Mouse (Mus musculus) intestine, postnatal 0 days (tissue): ENCODE data around the gene Lrriq4. TPM values are rescaled to one million over a fixed set of nuclear protein-coding genes. Genes with fewer than 3 reads are reported as not detected.
"Not testable (repeated sequence)": the region's sequence is repeated elsewhere in the genome, so short reads cannot be mapped to it uniquely, and the experiment has no call there.

ENCODE experiments used
- ATAC-seq: fragments of 200-750 bp; cut with Nextera tagmentation; 2 replicates; pipeline ENCODE4 v1.8.0; 2017; ENCODE audit warnings: mild to moderate bottlenecking, moderate TSS enrichment, moderate library complexity
- H3K27ac ChIP-seq: fragments of 300-500 bp; sonication (generic); 2 replicates; pipeline ENCODE4 v1.5.1; 2014; ENCODE audit warnings: mild to moderate bottlenecking, low read depth, low read length, moderate library complexity
- H3K27me3 ChIP-seq: fragments of 300-500 bp; sonication (generic); replicated peaks from 2 replicates; pipeline ENCODE4 v1.6.1; 2014; ENCODE audit warnings: low read length, mixed read lengths; ENCODE audit not compliant: control insufficient read depth, insufficient read depth
- H3K36me3 ChIP-seq: fragments of 300-500 bp; sonication (generic); 2 replicates; pipeline ENCODE4 v1.6.1; 2014; ENCODE audit warnings: mild to moderate bottlenecking, moderate library complexity; ENCODE audit not compliant: control insufficient read depth, insufficient read depth
- H3K4me1 ChIP-seq: fragments of 300-500 bp; sonication (generic); replicated peaks from 2 replicates; pipeline ENCODE4 v1.6.1; 2014; ENCODE audit warnings: antibody characterized with exemption, low read length, mixed read lengths; ENCODE audit not compliant: control insufficient read depth, insufficient read depth
- H3K4me2 ChIP-seq: fragments of 300-500 bp; sonication (generic); replicated peaks from 2 replicates; pipeline ENCODE4 v1.6.1; 2014; ENCODE audit warnings: low read depth, mild to moderate bottlenecking, moderate library complexity
- H3K4me3 ChIP-seq: fragments of 300-500 bp; sonication (generic); 2 replicates; pipeline ENCODE4 v1.5.1; 2014; ENCODE audit warnings: low read depth, low read length
- H3K9ac ChIP-seq: fragments of 300-500 bp; sonication (generic); 2 replicates; pipeline ENCODE4 v1.6.1; 2014; ENCODE audit warnings: mild to moderate bottlenecking, low read depth, low read length
- H3K9me3 ChIP-seq: fragments of 300-500 bp; sonication (generic); 2 replicates; pipeline ENCODE4 v1.6.1; 2016; ENCODE audit warnings: mixed run types; ENCODE audit not compliant: control insufficient read depth
- CTCF ChIP-seq: sonication (generic); IDR thresholded peaks from 2 replicates; pipeline ENCODE4 v1.5.1; 2016; ENCODE audit warnings: low read depth, mild to moderate bottlenecking, control low read depth, antibody characterized with exemption, moderate library complexity
- WGBS: fragments of 180-500 bp; shearing (Covaris S2); extraction: QIAGEN DNeasy Blood & Tissue Kit; methylation state at CpG from one replicate; pipeline ENCODE4 v1.1.7; 2014; 5-methylcytosine and 5-hydroxymethylcytosine counted together
- polyA plus RNA-seq: library from polyadenylated mRNA; unstranded; fragments of >200 nt; fragmentation: Nextera tagmentation; extraction: Ambion mirVana; gene quantifications from 2 replicates; pipeline ENCODE4 v1.2.1, GENCODE M21; 2015

Gene Lrriq4
- polyA plus RNA-seq, 1 experiment from 2014 or later, result not detected

- no peaks in the 10 kb centered on the region for H3K9me3 ChIP-seq
- H3K27ac ChIP-seq, result no peak overlapping the region
- no peak overlapping the region for H3K4me2 ChIP-seq
- no peak for TF ChIP-seq CTCF
- 92% methylated on average over 2 of the region's 2 CpGs for WGBS
- H3K27me3 ChIP-seq, result no peaks in the 10 kb centered on the region
- H3K4me1 ChIP-seq, result no peaks in the 10 kb centered on the region
- H3K9ac ChIP-seq, result no peak overlapping the region
- ATAC-seq, result no peak
- no peak overlapping the region for H3K4me3 ChIP-seq
- no peaks in the 10 kb centered on the region for H3K36me3 ChIP-seq
These were observed 51.4 kb downstream of the Lrriq4 start for GRCm38 (mm10) chr3:30695661-30696060.

- no peak overlapping the region for H3K9ac ChIP-seq
- peak; percentile 90 for TF ChIP-seq CTCF
- WGBS, result 12% methylated on average over 2 of the region's 2 CpGs
- no peaks in the 10 kb centered on the region for H3K36me3 ChIP-seq
- no peaks in the 10 kb centered on the region for H3K27me3 ChIP-seq
- H3K4me1 ChIP-seq, result no peaks in the 10 kb centered on the region
- H3K4me3 ChIP-seq, result no peak overlapping the region
- no peaks in the 10 kb centered on the region for H3K9me3 ChIP-seq
- H3K4me2 ChIP-seq, result no peak overlapping the region
- 0 out of 2 replicates have a peak, but pooled peaks have one; percentile 27 for ATAC-seq
- H3K27ac ChIP-seq, result no peak overlapping the region
These were observed 52.0 kb downstream of the Lrriq4 start for GRCm38 (mm10) chr3:30696346-30696745.

DNA sequence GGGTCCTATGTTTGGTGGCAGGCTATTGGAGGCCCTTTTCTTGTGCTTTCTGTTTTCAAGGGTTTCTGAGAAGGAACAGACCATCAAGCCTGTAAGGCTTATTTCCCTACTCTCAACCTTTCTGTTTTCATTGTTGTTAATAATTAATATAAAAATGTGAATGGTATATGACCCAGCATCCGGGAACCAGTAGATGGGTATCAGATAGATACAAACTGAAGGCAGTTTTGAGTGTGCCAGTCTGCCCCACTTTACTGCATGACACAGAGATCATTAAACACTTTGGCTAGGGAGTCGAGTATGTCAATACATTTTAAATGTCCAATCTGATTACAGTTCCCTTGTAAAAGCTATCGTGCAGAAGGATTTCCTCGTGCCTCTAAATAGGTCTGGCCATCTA lies 53.6 kb downstream of the Lrriq4 start:
- ATAC-seq, result peak; percentile 39; the same call in 1 of the 2 replicates
- Histone ChIP-seq H3K4me2 (0 out of 2 replicates have a peak overlapping the region, but pooled peaks have one; percentile 21), H3K36me3 (no peaks in the 10 kb centered on the region), H3K4me1 (no peaks in the 10 kb centered on the region), H3K9ac (no peak overlapping the region), H3K27me3 (no peaks in the 10 kb centered on the region), H3K27ac (no peak overlapping the region), H3K9me3 (no peaks in the 10 kb centered on the region), H3K4me3 (no peak overlapping the region)
- no peak for TF ChIP-seq CTCF
- WGBS, result 25% methylated on average over 4 of the region's 4 CpGs

DNA sequence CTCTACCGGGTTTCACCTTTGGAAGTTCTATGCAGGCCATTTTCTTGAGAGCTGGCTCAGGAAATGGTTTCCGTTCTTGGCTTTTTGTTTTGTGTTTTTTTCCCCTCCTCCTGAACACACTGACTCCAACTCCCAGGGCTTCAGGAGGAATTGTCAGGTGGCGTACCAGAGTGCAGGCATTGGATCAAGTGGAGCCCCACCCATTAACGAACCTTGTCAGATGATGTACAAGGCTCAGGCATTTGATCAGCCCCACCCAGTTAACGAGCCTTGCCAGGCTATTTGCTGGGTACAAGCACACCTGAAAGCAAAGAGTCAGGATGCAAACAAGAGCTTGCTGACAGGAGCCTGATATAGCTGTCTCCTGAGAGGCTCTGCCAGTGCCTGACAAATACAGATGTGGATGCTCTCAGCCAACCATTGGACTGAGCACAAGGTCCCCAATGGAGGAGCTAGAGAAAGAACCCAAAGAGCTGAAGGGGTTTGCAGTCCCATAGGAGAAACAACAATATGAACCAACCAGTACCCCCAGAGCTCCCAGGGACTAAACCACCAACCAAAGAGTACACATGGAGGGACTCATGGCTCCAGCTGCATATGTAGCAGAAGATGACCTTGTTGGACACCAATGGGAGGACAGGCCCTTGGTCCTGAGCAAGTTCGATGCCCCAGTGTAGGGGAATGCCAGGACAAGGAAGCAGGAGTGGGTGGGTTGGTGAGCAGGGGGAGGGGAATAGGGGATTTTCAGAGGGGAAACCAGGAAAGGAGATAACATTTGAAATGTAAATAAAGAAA lies 55.6 kb downstream of the Lrriq4 start, which contains the start of gene Lrrc31:
Gene Lrrc31 (minus strand): TSS at position 133 of the 795 bp plus-strand sequence.
- not testable (repeated sequence) for H3K27me3 ChIP-seq, H3K4me1 ChIP-seq, H3K27ac ChIP-seq, H3K36me3 ChIP-seq, H3K9me3 ChIP-seq, H3K9ac ChIP-seq
- Histone ChIP-seq H3K4me3 (0 out of 2 replicates have a peak within 1 kb of the TSS, but pooled peaks have one; percentile 5), H3K4me2 (0 out of 2 replicates have a peak within 1 kb of the TSS, but pooled peaks have one; percentile 9)
- 65% methylated on average over 6 of the region's 6 CpGs for WGBS
- peak; percentile 87 for ATAC-seq

GRCm38 (mm10) chr3:30705977-30706376 lies 61.7 kb downstream of the Lrriq4 start:
- 58% methylated on average over 3 of the region's 3 CpGs for WGBS
- no peak for TF ChIP-seq CTCF
- no peak for ATAC-seq
- Histone ChIP-seq H3K27me3 (no peaks in the 10 kb centered on the region), H3K4me1 (no peaks in the 10 kb centered on the region), H3K4me3 (no peak overlapping the region), H3K9me3 (no peaks in the 10 kb centered on the region), H3K4me2 (no peak overlapping the region), H3K36me3 (no peaks in the 10 kb centered on the region), H3K9ac (no peak overlapping the region), H3K27ac (no peak overlapping the region)

DNA sequence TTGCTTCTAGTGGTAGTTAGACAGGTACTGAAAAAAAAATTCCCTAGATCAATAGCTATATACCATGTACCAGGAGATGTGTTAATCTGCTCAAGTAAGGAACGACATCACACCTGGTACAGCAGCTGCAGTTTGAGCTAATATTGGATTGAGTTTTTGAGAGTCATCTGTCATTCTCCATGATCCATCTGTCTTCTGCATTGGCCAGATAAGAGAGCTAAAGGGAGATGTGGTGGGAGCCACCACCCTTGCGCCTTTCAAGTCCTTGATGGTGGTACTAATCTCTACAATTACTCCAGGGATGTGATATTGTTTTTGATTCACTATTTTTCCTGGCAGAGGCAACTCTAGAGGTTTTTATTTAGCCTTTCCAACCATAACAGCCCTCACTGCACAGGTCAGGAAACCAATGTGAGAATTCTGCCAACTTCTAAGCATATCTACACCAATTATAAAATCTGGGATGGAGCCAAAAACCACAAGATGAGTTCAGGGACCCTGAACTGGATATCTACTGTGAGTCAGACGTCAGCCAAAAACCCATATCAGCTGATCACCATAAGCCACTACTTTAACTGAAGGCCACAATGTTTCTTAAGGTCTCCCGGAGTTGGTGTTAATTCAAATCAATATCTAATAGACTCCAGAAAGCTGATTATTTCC lies 62.4 kb downstream of the Lrriq4 start:
- Histone ChIP-seq H3K4me2 (no peak overlapping the region), H3K4me1 (no peaks in the 10 kb centered on the region), H3K9ac (no peak overlapping the region), H3K27me3 (no peaks in the 10 kb centered on the region), H3K27ac (no peak overlapping the region), H3K4me3 (no peak overlapping the region), H3K36me3 (no peaks in the 10 kb centered on the region), H3K9me3 (no peaks in the 10 kb centered on the region)
- no peak for TF ChIP-seq CTCF
- WGBS, result 68% methylated on average over 4 of the region's 4 CpGs
- no peak for ATAC-seq
